Mouse (Mus musculus): ENCODE data around the gene Sipa1l1.

The Sipa1l1 gene

GRCm38 (mm10) chr12:82332836-82333614 lies 163.9 kb downstream of the Sipa1l1 start:
- in situ Hi-C loops (cut with MboI, MseI): no loop called here

GRCm38 (mm10) chr12:82333999-82334398 lies 164.9 kb downstream of the Sipa1l1 start:
- in situ Hi-C loops (cut with MboI, MseI): no loop called here

GRCm38 (mm10) chr12:82334550-82334949 lies 165.4 kb downstream of the Sipa1l1 start:
- in situ Hi-C loops (cut with MboI, MseI): no loop called here

- in situ Hi-C loops (cut with MboI, MseI): no loop called here
These were observed 166.0 kb downstream of the Sipa1l1 start for GRCm38 (mm10) chr12:82335095-82335494.

GRCm38 (mm10) chr12:82338550-82338949 lies 169.4 kb downstream of the Sipa1l1 start:
- in situ Hi-C loops (cut with MboI, MseI): no loop called here

GRCm38 (mm10) chr12:82339221-82339861 lies 170.2 kb downstream of the Sipa1l1 start:
- in situ Hi-C loops (cut with MboI, MseI): no loop called here

- in situ Hi-C loops (cut with MboI, MseI): no loop called here
These were observed 171.2 kb downstream of the Sipa1l1 start for GRCm38 (mm10) chr12:82340196-82340918.

- in situ Hi-C loops (cut with MboI, MseI): no loop called here
These were observed 172.1 kb downstream of the Sipa1l1 start for GRCm38 (mm10) chr12:82341181-82341580.

- in situ Hi-C loops (cut with MboI, MseI): no loop called here
These were observed 172.6 kb downstream of the Sipa1l1 start for GRCm38 (mm10) chr12:82341696-82342095.

GRCm38 (mm10) chr12:82350082-82350481 lies 181.0 kb downstream of the Sipa1l1 start:
- in situ Hi-C loops (cut with MboI, MseI): no loop called here

- in situ Hi-C loops (cut with MboI, MseI): no loop called here
These were observed 181.8 kb downstream of the Sipa1l1 start for GRCm38 (mm10) chr12:82350891-82351290.

- in situ Hi-C loops (cut with MboI, MseI): no loop called here
These were observed 184.5 kb downstream of the Sipa1l1 start for GRCm38 (mm10) chr12:82353660-82354059.

GRCm38 (mm10) chr12:82355419-82356149 lies 186.5 kb downstream of the Sipa1l1 start:
- in situ Hi-C loops (cut with MboI, MseI): no loop called here

GRCm38 (mm10) chr12:82356476-82356875 lies 187.4 kb downstream of the Sipa1l1 start:
- in situ Hi-C loops (cut with MboI, MseI): no loop called here

- in situ Hi-C loops (cut with MboI, MseI): no loop called here
These were observed 188.3 kb downstream of the Sipa1l1 start for GRCm38 (mm10) chr12:82357431-82357830.

GRCm38 (mm10) chr12:82362796-82363195 lies 193.7 kb downstream of the Sipa1l1 start:
- in situ Hi-C loops (cut with MboI, MseI): no loop called here

GRCm38 (mm10) chr12:82364186-82364585 lies 195.1 kb downstream of the Sipa1l1 start:
- in situ Hi-C loops (cut with MboI, MseI): no loop called here

- in situ Hi-C loops (cut with MboI, MseI): no loop called here
These were observed 196.3 kb downstream of the Sipa1l1 start for GRCm38 (mm10) chr12:82365276-82365875.

GRCm38 (mm10) chr12:82366754-82367153 lies 197.6 kb downstream of the Sipa1l1 start:
- in situ Hi-C loops (cut with MboI, MseI): no loop called here

- in situ Hi-C loops (cut with MboI, MseI): no loop called here
These were observed 198.2 kb downstream of the Sipa1l1 start for GRCm38 (mm10) chr12:82367345-82367744.

- in situ Hi-C loops (cut with MboI, MseI): no loop called here
These were observed 198.9 kb downstream of the Sipa1l1 start for GRCm38 (mm10) chr12:82367986-82368385.
